Mouse (Mus musculus) heart, postnatal 0 days (tissue): ENCODE results near the gene Heg1.

Experiments used
- CTCF ChIP-seq: IDR thresholded peaks from 2 replicates; pipeline ENCODE4 v1.5.1; 2016; ENCODE audit warnings: antibody characterized with exemption, control low read depth, low read depth
- EP300 ChIP-seq: IDR thresholded peaks from 2 replicates; pipeline ENCODE4 v1.6.1; 2016; ENCODE audit warnings: antibody characterized with exemption, low read depth

GRCm38 (mm10) chr16:33660125-33660524 is 24.0 kb upstream of the Heg1 start:
- TF ChIP-seq CTCF = no peak
- no peak for TF ChIP-seq EP300
